Mouse (Mus musculus): Measurements from ENCODE around the gene Zfyve26.

The Zfyve26 gene

GRCm38 (mm10) chr12:79296126-79296816 lies at the start of gene Zfyve26:
Gene Zfyve26, minus strand, starts transcription at chr12:79296304.
- DNase-seq (ENCODE audit: low read depth, low spot score), result peak; percentile 95

- no peak for DNase-seq (ENCODE audit: low read depth, low spot score)
These were observed 45.3 kb upstream of the Zfyve26 start for GRCm38 (mm10) chr12:79341291-79341845.

- DNase-seq (ENCODE audit: low read depth, low spot score), result no peak
These were observed 44.4 kb upstream of the Zfyve26 start for GRCm38 (mm10) chr12:79340513-79340912.

DNA sequence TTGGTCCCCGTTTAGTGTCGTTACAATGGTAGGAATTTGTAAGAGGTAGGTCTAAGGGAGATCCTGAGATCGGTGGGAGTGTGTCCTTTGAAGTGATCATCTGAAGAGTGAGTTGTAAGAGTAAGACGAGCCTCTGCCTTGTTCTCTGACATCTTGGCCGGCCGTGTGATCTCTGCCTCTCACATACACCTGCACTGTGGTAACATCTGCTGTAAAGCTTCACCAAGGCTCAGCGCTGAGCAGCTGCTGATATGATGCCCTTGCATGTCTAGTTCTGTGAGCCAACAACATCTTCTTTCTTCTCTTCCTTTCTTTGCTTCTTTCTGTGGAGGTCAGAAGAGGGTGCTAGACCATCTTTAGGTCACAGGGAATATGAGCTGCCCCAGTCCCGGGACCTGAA lies 42.7 kb upstream of the Zfyve26 start:
- DNase-seq (ENCODE audit: low read depth, low spot score), result no peak

GRCm38 (mm10) chr12:79331722-79332121 lies 35.6 kb upstream of the Zfyve26 start:
- DNase-seq (ENCODE audit: low read depth, low spot score), result no peak

DNA sequence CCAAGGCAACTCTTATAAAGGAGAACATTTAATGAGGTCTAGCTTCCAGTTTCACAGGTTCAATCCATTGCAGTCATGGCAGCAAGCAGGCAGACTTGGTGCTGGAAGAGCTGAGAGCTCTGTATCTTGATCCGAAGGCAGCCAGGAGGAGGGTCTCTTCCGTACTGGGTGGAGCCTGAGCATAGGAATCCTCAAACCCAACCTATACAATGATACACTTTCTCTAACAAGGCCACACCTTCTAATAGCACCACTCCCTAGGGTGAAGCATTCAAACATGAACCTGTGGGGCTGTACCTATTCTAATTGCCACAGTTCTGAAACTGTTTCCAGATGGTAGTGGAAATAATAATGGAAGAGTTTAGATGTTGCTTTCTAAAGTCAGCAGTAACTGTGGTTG lies 34.5 kb upstream of the Zfyve26 start:
- no peak for DNase-seq (ENCODE audit: low read depth, low spot score)

DNA sequence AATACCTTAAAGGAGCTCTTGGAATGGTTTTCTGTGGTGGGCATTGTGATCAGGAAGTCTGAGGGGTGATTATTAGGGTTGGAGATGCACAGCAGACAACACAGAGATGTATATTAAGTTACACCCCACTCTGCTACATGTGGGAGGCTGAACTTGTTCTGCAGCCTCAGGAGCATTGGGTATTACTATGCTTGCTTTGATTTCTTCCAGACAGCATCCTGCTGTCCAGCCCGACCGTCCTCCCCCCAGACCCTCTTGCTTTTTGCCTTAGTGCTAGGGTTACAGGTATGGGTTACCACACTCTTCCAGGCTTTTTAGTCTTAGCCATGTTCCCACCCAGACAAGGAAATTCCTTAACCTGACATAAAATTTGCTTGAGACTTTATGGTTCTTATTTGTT lies 31.8 kb upstream of the Zfyve26 start:
- DNase-seq (ENCODE audit: low read depth, low spot score), result no peak

GRCm38 (mm10) chr12:79326745-79327144 lies 30.6 kb upstream of the Zfyve26 start:
- no peak for DNase-seq (ENCODE audit: low read depth, low spot score)

- DNase-seq (ENCODE audit: low read depth, low spot score), result no peak
These were observed 30.1 kb upstream of the Zfyve26 start for GRCm38 (mm10) chr12:79326236-79326635.

- DNase-seq (ENCODE audit: low read depth, low spot score), result peak; percentile 47
These were observed 26.4 kb upstream of the Zfyve26 start for GRCm38 (mm10) chr12:79322539-79322938.

DNA sequence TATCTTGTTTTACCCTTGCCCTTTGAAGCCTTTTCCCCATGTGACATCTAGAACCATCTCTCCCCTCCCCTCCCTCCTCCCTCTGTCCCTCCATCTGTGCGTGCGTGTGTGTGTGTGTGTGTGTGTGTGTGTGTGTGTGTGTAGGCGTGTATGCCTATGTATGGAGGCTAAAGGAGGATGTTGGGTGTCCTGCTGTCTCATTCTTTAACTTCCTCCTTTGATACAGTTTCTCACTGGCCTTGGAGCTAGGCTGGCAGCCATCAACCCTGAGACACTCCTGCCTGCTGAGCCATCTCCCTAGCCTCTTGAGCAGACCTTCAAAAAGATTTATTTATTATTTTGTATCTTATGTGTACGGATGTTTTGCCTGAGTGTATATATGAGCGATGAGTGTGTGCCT lies 24.8 kb upstream of the Zfyve26 start:
- DNase-seq (ENCODE audit: low read depth, low spot score), result peak; percentile 37

DNA sequence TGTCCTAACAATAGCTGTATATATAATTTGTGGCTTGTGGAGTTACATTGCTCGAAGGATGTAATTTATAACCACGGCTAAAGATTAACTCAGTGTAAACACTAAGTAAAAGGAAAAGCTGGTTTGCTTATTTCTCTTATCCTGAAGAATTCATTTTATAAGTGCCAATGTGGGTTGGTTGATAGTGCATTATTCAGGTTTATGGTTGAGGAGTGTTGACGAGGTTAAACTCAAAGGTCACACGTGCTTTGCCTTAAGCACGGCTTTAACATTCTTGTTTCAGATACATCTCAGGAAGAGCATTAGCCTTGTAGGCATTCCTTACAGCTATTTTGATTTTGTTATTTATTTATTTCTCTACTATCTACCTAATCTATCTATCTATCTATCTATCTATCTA lies 21.2 kb upstream of the Zfyve26 start:
- DNase-seq (ENCODE audit: low read depth, low spot score), result no peak

- no peak for DNase-seq (ENCODE audit: low read depth, low spot score)
These were observed 17.6 kb upstream of the Zfyve26 start for GRCm38 (mm10) chr12:79313721-79314120.

GRCm38 (mm10) chr12:79306013-79306412 lies 9.9 kb upstream of the Zfyve26 start:
- DNase-seq (ENCODE audit: low read depth, low spot score), result no peak

GRCm38 (mm10) chr12:79305131-79305530 lies 9.0 kb upstream of the Zfyve26 start:
- DNase-seq (ENCODE audit: low read depth, low spot score), result peak; percentile 22

GRCm38 (mm10) chr12:79301802-79302201 lies 5.7 kb upstream of the Zfyve26 start:
- DNase-seq (ENCODE audit: low read depth, low spot score), result no peak

- DNase-seq (ENCODE audit: low read depth, low spot score), result peak; percentile 71
These were observed 2.0 kb upstream of the Zfyve26 start for GRCm38 (mm10) chr12:79297884-79298636.

DNA sequence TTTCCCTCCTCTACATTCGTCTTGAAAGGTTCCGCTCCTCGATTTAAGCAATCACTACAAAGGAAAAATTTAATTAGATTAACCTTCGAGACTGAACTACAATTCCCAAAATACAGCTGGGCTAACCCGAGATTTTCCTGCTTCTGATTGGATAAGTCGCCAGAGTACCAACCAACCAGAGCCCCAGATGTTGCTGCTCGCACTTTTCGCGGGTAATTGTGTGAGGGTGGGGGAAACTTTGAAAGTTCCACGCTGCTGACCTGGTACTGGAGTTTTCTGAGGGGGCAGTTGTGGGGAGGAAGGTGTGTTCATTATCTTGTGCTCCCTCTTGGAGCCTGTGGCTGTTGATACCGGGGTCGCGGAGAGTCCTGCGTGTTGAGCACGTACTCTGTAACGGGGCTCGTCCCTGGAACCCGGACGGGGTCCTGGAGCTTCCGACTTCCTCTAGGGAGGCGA lies 1.0 kb upstream of the Zfyve26 start, which contains the start of gene Rad51b:
Gene Rad51b, plus strand, starts transcription at position 162 of the 456 bp plus-strand sequence.
- peak; percentile 92 for DNase-seq (ENCODE audit: low read depth, low spot score)

DNA sequence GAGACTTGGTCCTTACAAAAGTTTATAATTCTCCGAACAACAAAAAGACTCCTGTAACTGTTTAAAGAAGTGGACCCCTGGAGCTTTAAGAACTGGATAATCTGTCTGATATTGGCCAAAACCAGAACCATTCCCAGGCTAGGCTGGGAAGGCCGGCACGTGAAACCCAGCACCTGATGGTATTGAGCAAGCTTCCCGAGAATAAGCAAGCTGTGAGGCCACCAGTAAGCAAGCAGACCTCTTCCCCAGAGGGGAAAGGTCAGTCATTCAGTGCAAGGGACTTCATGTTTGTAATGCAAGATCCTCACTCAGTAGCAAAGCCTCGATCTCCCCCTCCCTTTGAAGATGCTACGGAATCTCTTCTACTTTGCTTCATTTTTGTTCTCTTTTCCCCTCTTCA lies 3.2 kb downstream of the Zfyve26 start:
- DNase-seq (ENCODE audit: low read depth, low spot score), result no peak

DNA sequence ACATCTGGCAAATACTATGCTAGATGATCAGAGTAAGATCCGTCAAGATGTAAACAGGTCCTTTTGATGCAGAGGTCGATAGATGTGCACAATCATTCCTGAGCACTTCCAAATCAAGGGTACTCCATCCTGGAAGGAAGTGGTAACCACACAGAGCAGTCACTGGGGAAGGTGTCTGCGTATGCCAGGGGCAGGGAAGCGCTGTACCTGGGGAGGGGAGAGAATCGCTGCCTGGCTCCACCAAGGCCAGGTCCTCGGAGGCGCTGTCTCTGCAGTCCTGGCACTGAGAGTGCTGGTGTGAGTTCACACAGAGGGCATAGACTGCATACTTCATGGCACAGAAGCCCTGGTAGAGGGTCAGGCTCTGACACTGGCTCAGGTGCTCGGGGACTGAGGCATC lies 13.5 kb downstream of the Zfyve26 start:
- no peak for DNase-seq (ENCODE audit: low read depth, low spot score)

- DNase-seq (ENCODE audit: low read depth, low spot score), result no peak
These were observed 16.5 kb downstream of the Zfyve26 start for GRCm38 (mm10) chr12:79279513-79280115.

GRCm38 (mm10) chr12:79272604-79273003 lies 23.5 kb downstream of the Zfyve26 start:
- no peak for DNase-seq (ENCODE audit: low read depth, low spot score)

Data from A20 (cell line).